Mouse (Mus musculus): ENCODE results near the gene Eng. TPM values are rescaled to one million over a fixed set of nuclear protein-coding genes. Genes with fewer than 3 reads are reported as not detected.
A peak's percentile ranks its signal among the peaks of the same experiment; 100 is the strongest.

Eng gene
- polyA plus RNA-seq, 1 experiment, result 1.6 TPM

GRCm38 (mm10) chr2:32599409-32599808 lies 47.0 kb upstream of the Eng start, which contains the start of gene St6galnac6:
TSS of gene St6galnac6 (plus strand) at chr2:32599709.
- Histone ChIP-seq H3ac (ENCODE audit: control insufficient read depth, insufficient read length) (no peak within 1 kb of the TSS), H3K4me3 (no peak within 1 kb of the TSS), H3K27me3 (ENCODE audit: control insufficient read depth, insufficient read depth, insufficient read length) (no peaks in the 10 kb centered on the region), H3K36me3 (ENCODE audit: control insufficient read depth, insufficient read depth) (peaks cover 16% of the 10 kb centered on the region), H3K79me2 (ENCODE audit: control insufficient read depth, insufficient read depth) (no peaks in the 10 kb centered on the region), H3K4me2 (ENCODE audit: low read depth) (peak within 1 kb of the TSS; percentile 39)
- TF ChIP-seq MYOD1 (IDR thresholded peaks at IDR 0.05; ENCODE audit: control insufficient read depth in 1 of 3, insufficient read length in 2 of 3, low read depth in 2 of 3), result no peak
- no peak for TF ChIP-seq POLR2A (IDR thresholded peaks at IDR 0.05; ENCODE audit: insufficient read length, low read depth)
- no peak for TF ChIP-seq MAX (IDR thresholded peaks at IDR 0.05; ENCODE audit: low read depth)
- no peak for TF ChIP-seq USF1 (IDR thresholded peaks at IDR 0.05; ENCODE audit: low read depth)
- no peak for TF ChIP-seq SRF (IDR thresholded peaks at IDR 0.05; ENCODE audit: control insufficient read depth, insufficient read length, low read depth)
- TF ChIP-seq REST (IDR thresholded peaks at IDR 0.05; ENCODE audit: insufficient read depth, insufficient read length), result no peak
- TF ChIP-seq TCF3 (IDR thresholded peaks at IDR 0.05; ENCODE audit: insufficient read length, low read depth), result no peak
- TF ChIP-seq E2F4 (IDR thresholded peaks at IDR 0.05; ENCODE audit: insufficient read depth), result no peak
- no peak for TF ChIP-seq MYOG (IDR thresholded peaks at IDR 0.05; ENCODE audit: control insufficient read depth in 1 of 3, insufficient read depth in 1 of 3, insufficient read length in 2 of 3, low read depth in 2 of 3)
- no peak for TF ChIP-seq TCF12 (IDR thresholded peaks at IDR 0.05; ENCODE audit: insufficient read depth, poor library complexity, severe bottlenecking)
- TF ChIP-seq CEBPB (IDR thresholded peaks at IDR 0.05; ENCODE audit: insufficient read depth, poor library complexity, severe bottlenecking), result no peak
- TF ChIP-seq POLR2AphosphoS2 (IDR thresholded peaks at IDR 0.05; ENCODE audit: insufficient read length, low read depth), result no peak

- Histone ChIP-seq H3ac (ENCODE audit: control insufficient read depth, insufficient read length) (no peak overlapping the region), H3K27me3 (ENCODE audit: control insufficient read depth, insufficient read depth, insufficient read length) (no peaks in the 10 kb centered on the region), H3K36me3 (ENCODE audit: control insufficient read depth, insufficient read depth) (peaks cover 4% of the 10 kb centered on the region), H3K4me3 (no peak overlapping the region), H3K4me2 (ENCODE audit: low read depth) (peak overlapping the region; percentile 33), H3K79me2 (ENCODE audit: control insufficient read depth, insufficient read depth) (no peaks in the 10 kb centered on the region)
- TF ChIP-seq SRF (IDR thresholded peaks at IDR 0.05; ENCODE audit: control insufficient read depth, insufficient read length, low read depth) (no peak), TCF3 (IDR thresholded peaks at IDR 0.05; ENCODE audit: insufficient read length, low read depth) (no peak), CEBPB (IDR thresholded peaks at IDR 0.05; ENCODE audit: insufficient read depth, poor library complexity, severe bottlenecking) (no peak), POLR2A (IDR thresholded peaks at IDR 0.05; ENCODE audit: insufficient read length, low read depth) (peak; percentile 6), REST (IDR thresholded peaks at IDR 0.05; ENCODE audit: insufficient read depth, insufficient read length) (no peak), MYOD1 (IDR thresholded peaks at IDR 0.05; ENCODE audit: control insufficient read depth in 1 of 3, insufficient read length in 2 of 3, low read depth in 2 of 3) (no peak), MYOG (IDR thresholded peaks at IDR 0.05; ENCODE audit: control insufficient read depth in 1 of 3, insufficient read depth in 1 of 3, insufficient read length in 2 of 3, low read depth in 2 of 3) (peak in 1 of 3 experiments; percentile 13), POLR2AphosphoS2 (IDR thresholded peaks at IDR 0.05; ENCODE audit: insufficient read length, low read depth) (peak; percentile 79), E2F4 (IDR thresholded peaks at IDR 0.05; ENCODE audit: insufficient read depth) (no peak), TCF12 (IDR thresholded peaks at IDR 0.05; ENCODE audit: insufficient read depth, poor library complexity, severe bottlenecking) (no peak), MAX (IDR thresholded peaks at IDR 0.05; ENCODE audit: low read depth) (no peak), USF1 (IDR thresholded peaks at IDR 0.05; ENCODE audit: low read depth) (no peak)
These were observed 44.9 kb upstream of the Eng start for GRCm38 (mm10) chr2:32601417-32602065.

- Histone ChIP-seq H3K79me2 (ENCODE audit: control insufficient read depth, insufficient read depth) (no peaks in the 10 kb centered on the region), H3K27me3 (ENCODE audit: control insufficient read depth, insufficient read depth, insufficient read length) (no peaks in the 10 kb centered on the region), H3K4me2 (ENCODE audit: low read depth) (peak overlapping the region; percentile 72), H3K36me3 (ENCODE audit: control insufficient read depth, insufficient read depth) (peaks cover 4% of the 10 kb centered on the region), H3K4me3 (no peak overlapping the region), H3ac (ENCODE audit: control insufficient read depth, insufficient read length) (no peak overlapping the region)
- TF ChIP-seq POLR2A (IDR thresholded peaks at IDR 0.05; ENCODE audit: insufficient read length, low read depth), result no peak
- no peak for TF ChIP-seq MAX (IDR thresholded peaks at IDR 0.05; ENCODE audit: low read depth)
- no peak for TF ChIP-seq MYOD1 (IDR thresholded peaks at IDR 0.05; ENCODE audit: control insufficient read depth in 1 of 3, insufficient read length in 2 of 3, low read depth in 2 of 3)
- TF ChIP-seq TCF12 (IDR thresholded peaks at IDR 0.05; ENCODE audit: insufficient read depth, poor library complexity, severe bottlenecking), result no peak
- TF ChIP-seq CEBPB (IDR thresholded peaks at IDR 0.05; ENCODE audit: insufficient read depth, poor library complexity, severe bottlenecking), result no peak
- no peak for TF ChIP-seq SRF (IDR thresholded peaks at IDR 0.05; ENCODE audit: control insufficient read depth, insufficient read length, low read depth)
- no peak for TF ChIP-seq MYOG (IDR thresholded peaks at IDR 0.05; ENCODE audit: control insufficient read depth in 1 of 3, insufficient read depth in 1 of 3, insufficient read length in 2 of 3, low read depth in 2 of 3)
- TF ChIP-seq POLR2AphosphoS2 (IDR thresholded peaks at IDR 0.05; ENCODE audit: insufficient read length, low read depth), result no peak
- no peak for TF ChIP-seq TCF3 (IDR thresholded peaks at IDR 0.05; ENCODE audit: insufficient read length, low read depth)
- no peak for TF ChIP-seq REST (IDR thresholded peaks at IDR 0.05; ENCODE audit: insufficient read depth, insufficient read length)
- no peak for TF ChIP-seq USF1 (IDR thresholded peaks at IDR 0.05; ENCODE audit: low read depth)
- TF ChIP-seq E2F4 (IDR thresholded peaks at IDR 0.05; ENCODE audit: insufficient read depth), result no peak
These were observed 43.8 kb upstream of the Eng start for GRCm38 (mm10) chr2:32602600-32603054.

- H3K4me3 ChIP-seq, result no peak overlapping the region
- no peak overlapping the region for H3K4me2 ChIP-seq (ENCODE audit: low read depth)
- H3K36me3 ChIP-seq (ENCODE audit: control insufficient read depth, insufficient read depth), result peaks cover 4% of the 10 kb centered on the region
- H3ac ChIP-seq (ENCODE audit: control insufficient read depth, insufficient read length), result no peak overlapping the region
- peaks cover under 1% of the 10 kb centered on the region for H3K79me2 ChIP-seq (ENCODE audit: control insufficient read depth, insufficient read depth)
- no peaks in the 10 kb centered on the region for H3K27me3 ChIP-seq (ENCODE audit: control insufficient read depth, insufficient read depth, insufficient read length)
- TF ChIP-seq MYOG (IDR thresholded peaks at IDR 0.05; ENCODE audit: control insufficient read depth in 1 of 3, insufficient read depth in 1 of 3, insufficient read length in 2 of 3, low read depth in 2 of 3) (no peak), CEBPB (IDR thresholded peaks at IDR 0.05; ENCODE audit: insufficient read depth, poor library complexity, severe bottlenecking) (no peak), MAX (IDR thresholded peaks at IDR 0.05; ENCODE audit: low read depth) (no peak)
These were observed 41.8 kb upstream of the Eng start for GRCm38 (mm10) chr2:32604631-32605030.
